Mouse (Mus musculus) frontal cortex, postnatal 10 days (tissue): Measurements from ENCODE around the gene Atxn10.

Experiments
- DNase-seq, 2 experiments: peaks; one replicate each; pipeline ENCODE4 v3.0.0; 2022; ENCODE audit warnings: low spot score in 2 of 2, mixed read lengths in 1 of 2

Atxn10 gene

DNA sequence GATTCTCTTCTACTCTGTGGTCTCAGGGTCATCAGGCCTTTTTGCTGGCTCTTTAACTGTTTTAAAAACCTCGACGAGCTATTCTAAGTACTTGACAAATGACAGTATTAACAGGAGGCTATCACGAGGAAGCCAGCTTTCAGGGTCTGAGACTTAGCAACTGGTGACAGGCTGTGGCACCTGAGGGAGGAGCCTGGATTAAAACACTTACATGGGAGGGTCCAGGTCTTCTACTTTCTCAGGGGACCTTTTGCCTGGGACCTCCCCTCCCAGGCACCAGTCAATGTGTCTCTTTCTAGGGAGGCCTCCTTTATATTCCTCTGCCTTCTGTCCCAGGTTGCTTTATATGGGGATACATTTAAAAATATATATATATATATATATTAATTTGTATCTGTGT lies 1.8 kb upstream of the Atxn10 start:
- DNase-seq, result no peak

DNA sequence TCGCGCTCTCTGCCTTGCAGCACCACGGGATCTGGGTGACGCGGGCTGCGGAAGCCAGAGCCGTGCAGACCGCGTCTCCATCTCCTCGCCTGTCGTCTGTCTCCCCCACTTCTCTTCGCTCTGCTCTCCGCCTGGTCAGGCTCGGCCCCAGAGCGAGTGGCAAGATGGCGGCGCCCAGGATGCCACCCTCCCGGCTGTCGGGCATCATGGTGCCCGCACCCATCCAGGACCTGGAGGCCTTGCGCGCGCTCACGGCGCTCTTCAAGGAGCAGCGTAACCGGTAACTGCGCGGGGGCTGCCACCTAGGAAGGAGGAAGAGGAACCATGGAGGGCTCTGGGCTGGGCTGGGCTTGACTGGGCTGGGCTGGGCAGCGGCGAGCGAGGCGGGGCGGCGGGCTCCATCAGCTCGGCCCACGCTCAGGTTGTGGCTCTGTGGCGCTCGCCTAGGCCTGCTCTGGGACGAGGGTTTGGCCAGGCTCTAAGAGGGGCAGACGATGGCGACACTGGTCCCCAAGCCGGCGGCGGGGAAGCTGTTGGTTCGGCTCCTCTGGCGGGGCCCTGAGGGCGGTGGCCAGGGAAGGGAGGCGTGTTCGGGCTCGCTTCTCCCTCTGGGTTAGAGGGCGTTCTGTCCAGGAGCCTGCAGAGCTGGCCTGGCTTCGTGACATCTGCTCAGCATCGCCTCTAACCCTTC lies 401 bp downstream of the Atxn10 start:
- peak; percentile 82 to 86 for DNase-seq

DNA sequence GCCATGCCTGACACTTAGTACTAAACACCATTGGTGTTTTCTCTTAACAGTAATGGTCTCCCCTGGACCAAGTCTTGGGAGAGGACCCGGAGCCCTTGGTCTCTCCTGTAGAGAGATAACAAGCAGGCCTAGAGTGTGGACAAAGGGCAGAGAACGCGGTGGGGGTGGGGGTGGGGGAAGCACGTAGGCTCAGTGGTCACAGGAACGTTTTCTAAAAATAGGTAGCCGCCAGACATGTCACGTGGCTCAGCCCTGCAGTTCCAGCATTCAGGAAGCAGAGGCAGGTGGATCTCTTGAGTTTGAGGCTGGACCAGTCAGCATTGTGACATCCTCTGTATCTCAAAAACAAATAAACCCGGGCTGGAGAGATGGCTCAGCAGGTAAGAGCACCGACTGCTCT lies 1.2 kb downstream of the Atxn10 start:
- DNase-seq, result no peak

DNA sequence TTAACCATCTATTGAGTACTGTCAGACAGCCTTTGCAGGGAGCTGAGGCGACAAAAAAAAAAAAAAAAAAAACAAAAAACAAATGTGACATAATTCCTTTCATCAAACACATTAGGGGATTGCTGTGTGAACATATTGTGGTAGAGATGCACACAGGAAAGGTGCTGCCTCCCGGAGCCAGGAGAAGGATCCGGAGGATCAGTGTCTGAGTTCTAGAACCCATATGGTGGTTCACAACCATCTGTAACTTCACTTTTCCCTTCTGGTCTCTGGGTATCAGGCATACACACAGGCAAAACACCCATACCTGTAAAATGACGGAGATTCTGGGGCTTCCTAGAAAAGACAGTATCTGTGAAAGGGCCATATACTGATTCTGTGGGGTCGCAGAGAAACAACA lies 1.9 kb downstream of the Atxn10 start:
- DNase-seq, result no peak

DNA sequence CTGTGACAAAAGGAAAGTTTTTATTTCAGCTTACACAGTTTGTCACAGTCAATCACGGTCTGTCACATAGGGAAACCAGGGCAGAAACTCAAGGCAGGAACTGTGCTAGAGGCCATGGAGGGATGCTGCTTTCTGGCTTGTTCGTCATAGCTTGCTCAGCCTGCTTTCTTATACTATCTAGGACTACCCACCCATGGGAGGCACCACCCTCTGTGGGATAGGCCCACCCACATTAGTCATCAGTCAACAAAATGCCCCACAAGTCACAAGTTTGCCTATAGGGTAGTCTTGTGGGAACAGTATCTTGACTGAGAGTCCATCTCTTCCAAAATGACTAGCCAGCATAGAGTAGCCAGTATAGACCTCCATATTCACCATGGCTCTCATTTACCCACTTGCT lies 6.2 kb downstream of the Atxn10 start:
- no peak for DNase-seq

DNA sequence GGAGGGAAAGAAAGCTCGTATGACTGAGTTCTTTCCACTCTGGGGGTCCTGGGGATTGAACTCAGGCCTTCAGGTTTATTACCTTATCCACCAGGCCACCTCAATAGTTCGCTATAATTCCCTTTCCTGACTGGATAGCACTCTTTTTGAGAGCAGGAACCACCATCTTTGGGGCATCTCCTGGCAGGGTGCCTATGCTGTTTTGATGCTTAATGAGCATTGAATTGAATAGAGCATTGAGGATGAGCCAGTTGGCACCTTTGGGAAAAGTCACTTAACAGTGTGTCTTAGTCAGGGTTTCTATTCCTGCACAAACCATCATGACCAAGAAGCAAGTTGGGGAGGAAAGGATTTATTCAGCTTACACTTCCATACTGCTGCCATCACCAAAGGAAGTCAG lies 8.6 kb downstream of the Atxn10 start:
- no peak for DNase-seq

DNA sequence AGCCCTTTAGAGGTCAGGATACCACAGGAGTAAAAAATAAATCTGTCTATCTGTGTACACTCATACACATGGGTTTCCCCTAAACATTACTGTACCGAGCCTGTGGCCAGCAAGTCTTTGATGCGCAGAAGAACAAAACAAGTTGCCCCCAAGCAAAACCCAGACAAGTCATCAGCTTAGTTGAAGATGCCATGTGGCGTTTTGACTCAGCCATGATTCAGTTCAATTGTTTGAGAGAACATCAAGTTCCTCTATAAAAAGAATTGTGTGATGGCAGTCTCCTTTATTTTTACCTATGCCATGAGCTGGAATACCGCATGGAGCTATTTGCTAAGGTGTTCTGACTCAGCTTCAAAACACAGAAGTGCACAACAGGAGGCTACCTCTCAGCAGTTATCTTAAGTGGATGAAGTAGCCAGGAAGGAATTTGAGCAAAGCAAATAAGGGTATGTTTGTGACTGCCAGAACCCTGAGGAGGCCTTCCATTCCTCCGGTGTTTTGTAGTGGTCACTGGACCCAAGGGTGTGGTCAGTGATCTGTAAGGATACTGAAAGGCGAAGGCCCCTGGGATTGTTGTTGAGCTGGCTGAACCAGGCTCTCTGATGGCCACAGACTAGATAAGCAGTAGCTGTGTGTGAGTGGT lies 11.1 kb downstream of the Atxn10 start:
- no peak for DNase-seq

DNA sequence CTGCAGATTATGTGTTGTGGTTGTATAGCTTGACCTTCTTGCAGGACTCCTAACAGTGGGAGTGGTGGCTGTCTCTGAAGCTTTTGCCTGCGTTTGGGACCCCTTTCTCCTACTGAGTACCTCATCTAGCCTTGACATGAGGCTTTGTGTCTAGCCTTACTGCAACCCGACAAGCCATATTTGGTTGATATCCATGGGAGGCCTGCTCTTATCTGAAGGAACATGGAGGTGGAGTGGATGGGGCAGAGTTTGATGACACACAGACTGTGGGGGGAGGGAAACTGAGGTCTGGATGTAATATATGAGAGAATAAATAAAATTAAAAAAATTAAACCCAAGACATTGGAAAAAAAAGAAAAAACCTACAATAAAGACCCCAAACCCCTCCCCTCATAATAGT lies 14.1 kb downstream of the Atxn10 start:
- no peak for DNase-seq

DNA sequence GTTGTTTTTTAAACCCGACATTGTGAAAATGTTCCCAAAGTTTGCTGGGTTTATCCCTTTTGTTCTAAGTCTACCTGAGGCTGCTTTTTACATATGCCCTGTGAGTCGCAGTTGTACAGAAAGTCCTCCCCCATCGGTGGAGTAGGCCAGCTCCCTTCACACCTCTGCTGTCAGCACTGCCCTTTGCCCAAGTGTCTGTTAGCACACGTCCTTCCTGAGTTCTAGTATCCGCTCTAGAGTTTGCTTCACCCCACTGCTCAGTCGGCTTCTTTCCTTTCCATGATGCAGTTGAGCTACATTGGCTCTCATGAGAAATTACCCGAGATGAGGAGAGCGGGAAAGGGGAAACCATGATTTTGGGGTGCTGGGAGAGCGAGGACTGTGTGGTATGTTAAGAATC lies 18.0 kb downstream of the Atxn10 start:
- DNase-seq, result no peak

DNA sequence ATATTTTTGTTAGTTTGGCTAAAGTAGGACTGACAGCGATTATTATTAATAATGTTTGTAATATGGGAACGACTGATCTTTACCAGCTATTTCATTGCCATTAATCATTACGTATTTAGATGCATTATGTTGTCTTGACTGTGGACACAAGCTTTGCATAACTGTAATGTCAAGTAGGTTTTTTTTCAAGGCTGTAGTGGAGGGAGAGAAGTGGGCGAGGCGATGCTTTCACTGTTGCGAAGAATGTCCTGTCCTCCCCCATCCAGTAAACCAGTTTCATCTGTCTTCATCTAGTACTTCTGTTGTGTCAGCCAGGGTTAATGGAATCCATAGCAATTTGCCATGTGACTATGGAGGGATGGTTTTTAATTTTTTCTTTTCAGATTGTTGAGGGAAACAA lies 20.1 kb downstream of the Atxn10 start:
- DNase-seq, result no peak

DNA sequence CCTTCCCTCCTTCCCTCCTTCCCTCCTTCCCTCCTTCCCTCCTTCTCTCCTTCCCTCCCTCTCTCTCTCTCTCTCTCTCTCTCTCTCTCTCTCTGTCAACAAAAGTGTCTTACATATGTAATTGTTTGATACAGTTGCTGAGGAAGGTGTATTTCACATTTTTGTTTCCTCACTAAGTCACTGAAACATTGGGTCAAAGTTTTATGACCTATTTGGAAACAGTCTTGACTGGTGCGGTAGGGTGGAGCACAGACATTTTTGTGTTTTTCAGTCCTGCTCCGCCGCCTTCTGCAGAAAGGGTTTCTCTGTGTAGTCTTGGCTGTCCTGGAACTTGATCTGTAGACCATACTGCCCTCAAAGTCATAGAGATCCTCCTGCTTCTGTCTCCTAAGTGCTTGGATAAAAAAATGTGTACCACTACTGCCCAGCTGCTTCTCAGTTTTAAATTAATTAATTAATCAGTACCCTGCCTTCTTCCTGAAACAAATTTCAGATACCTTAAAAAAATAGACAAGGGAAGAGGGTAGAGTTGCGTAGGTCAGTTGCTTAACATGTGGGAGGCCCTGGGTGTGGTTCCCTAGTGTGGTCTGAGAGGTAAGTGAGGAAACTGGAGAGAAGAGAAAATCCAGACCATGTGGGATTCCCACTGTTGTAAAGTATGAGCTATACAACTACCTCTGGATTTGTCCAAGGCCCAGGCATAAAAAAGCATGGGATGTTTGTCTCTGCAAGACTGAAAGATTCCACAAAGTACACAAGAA lies 21.6 kb downstream of the Atxn10 start:
- no peak for DNase-seq

DNA sequence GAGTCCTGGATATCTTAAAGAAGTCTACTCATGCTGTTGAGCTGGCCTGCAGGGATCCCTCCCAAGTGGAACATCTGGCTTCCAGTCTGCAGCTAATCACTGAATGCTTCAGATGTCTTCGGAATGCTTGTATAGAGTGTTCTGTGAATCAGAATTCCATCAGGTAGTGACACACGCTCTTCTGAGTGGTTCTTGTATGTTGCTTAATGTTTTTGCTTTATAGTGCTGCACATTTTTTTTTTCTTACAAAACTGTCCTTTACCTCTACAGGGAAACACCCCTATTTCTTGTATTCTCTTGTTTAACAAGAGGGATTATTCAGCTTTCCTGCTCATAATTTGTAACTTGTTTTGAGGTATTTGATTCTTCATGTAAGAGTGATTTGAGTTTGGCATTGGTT lies 23.4 kb downstream of the Atxn10 start:
- DNase-seq, result no peak

DNA sequence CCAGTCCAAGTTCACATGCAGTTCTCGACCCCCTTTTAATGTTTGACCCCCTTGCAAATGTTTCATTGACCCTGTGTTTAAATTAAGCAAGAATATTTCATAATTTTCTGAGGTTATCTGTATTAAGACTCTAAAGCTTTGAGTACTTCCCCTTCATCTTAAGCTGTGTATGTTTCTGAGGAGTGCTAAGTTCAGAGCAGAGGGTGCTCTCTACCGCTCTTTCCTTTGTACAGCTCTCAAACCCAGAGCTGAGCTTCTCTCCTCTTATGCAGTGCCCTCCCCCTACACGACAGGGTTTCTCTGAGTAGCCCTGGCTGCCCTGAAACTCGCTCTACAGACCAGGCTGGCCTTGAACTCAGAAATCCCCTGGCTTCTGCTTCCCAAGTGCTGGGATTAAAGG lies 23.9 kb downstream of the Atxn10 start:
- DNase-seq, result no peak

DNA sequence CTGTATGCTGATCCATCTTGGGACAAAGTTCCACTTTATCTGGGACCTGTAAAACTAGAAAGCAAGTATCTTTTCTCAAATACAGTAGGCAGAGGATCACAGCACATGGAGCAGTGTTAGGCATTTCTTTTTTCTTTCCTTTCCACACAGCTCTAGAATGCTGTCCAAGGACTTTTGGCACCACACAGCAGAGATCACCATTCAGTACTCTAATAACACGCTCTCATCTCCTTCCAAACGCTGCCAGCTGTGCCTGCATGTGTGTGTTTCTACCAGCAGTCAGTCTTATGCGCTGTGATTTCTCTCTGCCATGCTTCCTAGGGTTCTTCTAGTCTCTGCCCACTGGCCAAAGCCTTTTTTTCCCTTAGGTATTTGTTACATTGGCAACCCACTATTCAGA lies 28.3 kb downstream of the Atxn10 start:
- no peak for DNase-seq

DNA sequence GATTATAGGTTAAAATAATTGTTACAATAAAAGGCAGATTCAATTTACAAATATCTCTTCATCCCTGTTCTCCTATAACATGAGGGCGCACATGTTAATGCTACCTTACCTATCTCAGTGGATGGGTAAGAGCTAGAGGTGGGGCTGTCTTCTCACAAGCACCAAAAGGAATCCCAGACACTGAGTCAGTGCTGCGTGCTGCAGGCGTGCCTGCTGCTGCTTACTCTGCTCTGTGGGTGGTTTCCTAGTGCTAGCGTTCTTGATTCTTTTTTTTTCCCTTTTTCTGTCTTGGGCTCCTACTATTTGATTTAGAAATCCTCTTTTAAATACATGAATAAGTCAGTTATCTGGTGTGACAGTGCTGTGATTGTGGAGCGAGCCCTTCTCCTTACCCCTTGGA lies 30.9 kb downstream of the Atxn10 start:
- DNase-seq, result no peak

DNA sequence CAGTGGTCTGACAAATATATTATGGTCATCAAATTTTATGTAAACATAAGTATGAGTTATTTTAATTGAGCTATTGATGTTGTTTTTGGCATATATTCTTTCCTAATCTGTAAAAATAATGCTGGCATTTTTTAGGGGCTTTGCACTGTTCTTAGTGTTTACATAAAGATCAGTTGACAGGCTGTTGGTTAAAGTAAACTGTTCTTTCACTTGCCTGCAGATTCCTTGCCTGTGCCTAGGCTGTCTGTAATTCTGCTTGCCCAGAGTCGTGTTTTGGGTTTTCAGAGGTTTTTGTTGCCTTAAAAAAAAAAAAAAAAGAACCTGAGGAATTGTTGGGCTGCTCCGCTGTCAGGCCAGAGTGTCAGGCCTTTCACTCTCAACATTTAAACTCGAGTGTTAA lies 33.7 kb downstream of the Atxn10 start:
- no peak for DNase-seq

DNA sequence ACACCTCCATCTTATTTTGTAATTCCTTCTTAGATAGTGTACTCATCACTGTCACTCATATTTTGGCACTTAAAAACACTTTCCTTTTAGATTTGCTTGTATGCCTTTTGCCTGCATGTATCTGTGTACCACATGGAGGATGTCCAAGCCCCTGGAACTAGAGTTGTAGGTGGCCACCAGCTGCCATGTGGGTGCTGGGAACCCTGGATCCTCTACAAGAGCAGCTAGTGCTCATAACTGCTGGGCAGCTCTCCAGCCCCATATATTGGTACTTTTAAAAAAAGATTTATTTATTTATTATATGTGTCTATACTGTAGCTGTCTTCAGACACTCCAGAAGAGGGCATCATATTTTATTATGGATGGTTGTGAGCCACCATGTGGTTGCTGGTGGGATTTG lies 37.1 kb downstream of the Atxn10 start:
- peak in 1 of 2 experiments; percentile 40 for DNase-seq

DNA sequence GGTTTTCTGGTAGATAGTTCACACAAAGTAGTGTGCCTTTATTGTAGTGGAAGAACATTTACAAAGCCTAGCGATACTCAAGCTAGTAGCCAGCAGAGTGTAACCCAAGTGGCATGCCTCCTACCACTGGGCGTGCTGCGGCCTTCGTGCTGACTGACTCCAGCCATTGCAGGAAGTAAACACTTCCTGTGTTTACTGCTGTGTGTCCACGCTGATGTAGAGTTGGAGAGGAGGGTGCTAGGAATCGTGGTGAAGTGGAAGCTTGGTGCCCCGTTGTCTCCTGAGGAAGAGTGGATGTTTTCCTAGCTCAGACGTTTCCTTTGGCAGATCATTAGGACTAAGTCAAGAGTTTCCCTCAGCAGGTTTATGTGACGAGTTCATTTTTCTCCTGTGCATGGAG lies 47.4 kb downstream of the Atxn10 start:
- no peak for DNase-seq

DNA sequence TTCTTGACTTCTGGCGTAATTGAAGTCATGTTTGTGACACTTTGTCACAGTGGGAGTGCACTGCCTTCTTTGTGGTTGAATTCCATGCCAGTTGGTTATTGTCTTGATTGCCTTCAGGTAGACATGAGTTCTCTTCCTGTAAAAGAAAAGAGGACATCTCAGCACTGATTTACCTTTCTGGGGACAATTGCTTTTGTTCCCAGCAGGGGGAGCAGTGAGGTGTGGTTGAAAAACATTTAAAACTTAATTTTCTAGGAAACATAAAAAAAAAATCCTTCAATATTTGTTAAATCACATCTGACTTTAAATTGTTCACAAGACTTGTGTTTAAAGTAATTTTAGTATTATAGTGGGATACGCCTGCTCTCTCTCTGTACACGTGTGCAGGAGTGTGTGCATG lies 52.7 kb downstream of the Atxn10 start:
- DNase-seq, result no peak

DNA sequence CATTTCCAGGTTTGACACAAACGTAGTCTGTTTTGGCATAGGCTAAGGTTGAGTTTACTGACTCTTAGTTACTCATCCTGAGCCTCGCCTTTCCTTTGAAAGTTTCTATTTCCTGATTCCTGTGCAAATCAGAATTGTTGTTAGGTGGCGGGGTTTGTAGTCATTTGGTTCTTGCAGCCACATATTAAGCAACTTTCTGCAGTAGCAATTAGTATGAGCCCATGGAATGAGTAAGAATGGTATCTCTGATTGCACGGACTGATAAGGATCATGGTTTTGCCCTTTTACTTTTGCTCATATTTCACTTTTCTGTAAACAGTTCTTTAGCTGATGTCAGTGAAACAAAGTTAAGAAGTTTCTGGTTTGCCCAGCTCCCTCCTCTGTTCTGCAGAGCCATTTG lies 53.9 kb downstream of the Atxn10 start:
- DNase-seq, result no peak

DNA sequence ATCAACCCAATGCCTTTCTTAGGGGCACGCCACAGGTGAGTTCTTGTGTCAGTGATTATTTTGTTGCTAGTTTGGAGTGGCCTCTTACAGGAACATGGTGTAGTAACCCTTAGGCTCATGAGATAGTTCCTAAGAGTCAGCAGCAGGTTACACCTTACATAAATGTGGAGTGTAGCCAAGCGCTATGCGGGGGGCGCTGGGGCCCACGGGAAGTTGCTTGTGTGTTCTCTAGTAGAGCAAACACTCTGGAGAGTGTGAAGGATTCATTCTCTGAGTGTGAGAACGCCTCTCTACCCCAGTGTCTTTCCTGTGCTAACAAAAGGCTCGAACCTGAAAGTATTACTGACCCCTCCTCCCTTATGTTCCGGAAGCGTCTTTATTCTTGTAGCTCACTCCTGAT lies 59.3 kb downstream of the Atxn10 start:
- no peak for DNase-seq

DNA sequence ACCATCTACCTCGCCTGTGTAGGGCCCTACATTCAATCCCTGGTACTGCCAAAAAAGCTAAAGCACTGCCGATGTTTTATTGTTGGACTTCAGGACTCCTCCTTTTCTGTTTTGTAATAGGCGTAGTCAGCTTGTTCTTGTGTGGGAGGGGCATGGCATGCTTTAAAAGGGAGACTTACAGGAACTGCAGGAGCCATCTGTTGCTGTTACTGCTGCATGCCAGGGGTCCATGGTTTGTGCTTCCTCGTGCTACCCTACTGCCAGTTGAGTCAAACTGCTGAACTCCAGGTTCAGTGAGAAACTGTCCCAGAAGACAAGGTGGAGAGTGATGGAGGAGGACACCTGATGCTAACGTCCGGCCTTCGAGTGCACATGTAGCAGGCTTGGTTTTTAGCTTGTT lies 65.9 kb downstream of the Atxn10 start:
- DNase-seq, result no peak

DNA sequence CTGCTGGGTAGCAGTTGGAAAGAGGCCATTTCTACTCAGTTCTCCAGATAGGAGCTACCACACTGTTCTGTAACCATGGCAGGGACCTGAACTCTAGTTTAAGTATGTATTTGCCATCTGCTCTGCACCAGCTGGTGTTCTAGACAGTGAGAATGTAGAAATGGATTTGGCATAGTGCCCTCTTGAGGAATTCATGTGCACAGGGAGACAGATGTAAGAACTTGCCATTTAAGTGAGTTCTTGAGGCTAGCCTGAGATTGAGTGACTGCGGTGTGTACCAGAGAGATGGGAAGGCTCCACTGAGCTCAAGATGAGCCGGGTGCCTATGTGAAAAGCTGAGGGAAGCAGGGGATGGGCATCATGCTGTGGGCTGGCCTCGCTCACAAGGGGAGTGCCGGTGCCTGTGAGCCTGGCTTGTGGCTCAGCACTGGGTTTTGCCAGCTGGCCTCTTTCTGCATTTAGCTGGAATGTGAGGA lies 67.2 kb downstream of the Atxn10 start:
- DNase-seq, result peak; percentile 51 to 81
